In the genomic region with DNA sequence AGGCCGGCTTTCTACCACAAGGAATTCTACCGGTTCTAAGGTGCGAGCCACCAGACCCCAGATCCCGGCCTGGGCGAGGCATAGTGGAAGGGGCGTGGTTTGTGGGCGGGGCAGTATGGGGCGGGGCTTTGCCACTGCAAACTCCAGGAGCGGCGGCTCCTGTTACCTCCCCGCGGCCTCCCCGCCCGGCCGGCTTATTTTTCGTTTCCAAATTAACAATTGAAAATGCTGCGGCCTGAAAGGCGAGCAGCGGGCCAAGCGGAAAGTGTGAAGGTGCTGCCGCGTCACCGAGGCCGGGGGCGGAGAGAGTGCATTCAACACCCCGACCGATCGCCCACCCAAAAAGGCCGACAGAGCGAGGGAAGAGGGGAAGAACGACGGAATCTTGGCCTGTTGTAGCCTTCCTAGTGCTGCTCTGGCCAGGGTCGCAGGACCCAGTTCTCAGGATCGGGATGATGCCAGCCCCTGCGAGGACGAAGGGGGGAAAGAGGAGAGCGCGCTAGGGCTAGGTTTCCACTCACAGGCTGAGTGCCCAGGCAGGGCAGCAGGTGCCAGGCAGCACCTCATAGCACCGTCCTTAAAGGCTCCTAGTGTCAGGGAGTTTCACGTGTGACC, we compare ENCODE assay signal across 8 mouse cellular contexts. TPM values are rescaled to one million over a fixed set of nuclear protein-coding genes. Genes with fewer than 3 reads are reported as not detected.
DNase-seq lines count a peak whose midpoint lies in the region; ATAC-seq and TF ChIP-seq lines count a peak whose summit lies in the region.

No protein-coding gene starts in this region.

- no peaks in the 10 kb centered on the region for H3K36me3 ChIP-seq in forebrain, embryonic 15.5 days
- no peaks in the 10 kb centered on the region for H3K36me3 ChIP-seq in hindbrain, embryonic 11.5 days (ENCODE audit: control insufficient read depth, insufficient read depth, low read length)
- H3K36me3 ChIP-seq in limb, embryonic 15.5 days = no peaks in the 10 kb centered on the region
- no peaks in the 10 kb centered on the region for H3K36me3 ChIP-seq in midbrain, embryonic 15.5 days (replicated peaks)
- no peaks in the 10 kb centered on the region for H3K36me3 ChIP-seq in testis, adult 2 months (ENCODE audit: control insufficient read depth, insufficient read depth, low read length)

- peak overlapping the region; percentile 50 for H3K4me3 ChIP-seq in forebrain, embryonic 15.5 days
- H3K4me3 ChIP-seq in hindbrain, embryonic 11.5 days (ENCODE audit: low read depth, low read length) = peak overlapping the region; percentile 48
- peak overlapping the region; percentile 49 for H3K4me3 ChIP-seq in limb, embryonic 15.5 days
- H3K4me3 ChIP-seq in midbrain, embryonic 15.5 days = peak overlapping the region; percentile 48
- peak overlapping the region; percentile 53 for H3K4me3 ChIP-seq in testis, adult 2 months (ENCODE audit: control insufficient read depth, low read depth, low read length)

- H3K27ac ChIP-seq in forebrain, embryonic 15.5 days (replicated peaks) = no peak overlapping the region
- H3K27ac ChIP-seq in hindbrain, embryonic 11.5 days (ENCODE audit: low read depth, low read length) = no peak overlapping the region
- H3K27ac ChIP-seq in limb, embryonic 15.5 days = no peak overlapping the region
- no peak overlapping the region for H3K27ac ChIP-seq in midbrain, embryonic 15.5 days
- no peak overlapping the region for H3K27ac ChIP-seq in testis, adult 2 months (ENCODE audit: control insufficient read depth, insufficient read depth, low read depth, low read length)

- peak; percentile 87 for ATAC-seq in forebrain, embryonic 15.5 days (replicated peaks)
- ATAC-seq in hindbrain, embryonic 11.5 days (ENCODE audit: low FRiP score) = peak; percentile 81
- ATAC-seq in limb, embryonic 15.5 days (ENCODE audit: insufficient number of reproducible peaks, low FRiP score, low TSS enrichment, low read depth) = peak; percentile 73
- ATAC-seq in midbrain, embryonic 15.5 days (replicated peaks) = peak; percentile 62; the same call in 1 of the 2 replicates

- H3K9ac ChIP-seq in forebrain, embryonic 15.5 days (replicated peaks) = peak overlapping the region; percentile 55
- peak overlapping the region; percentile 42 for H3K9ac ChIP-seq in hindbrain, embryonic 11.5 days (ENCODE audit: low read depth, low read length)
- peak overlapping the region; percentile 39; the same call in 1 of the 2 replicates for H3K9ac ChIP-seq in limb, embryonic 15.5 days
- peak overlapping the region; percentile 40 for H3K9ac ChIP-seq in midbrain, embryonic 15.5 days

- no peak for TF ChIP-seq CTCF in testis, adult 2 months (IDR thresholded peaks at IDR 0.05; ENCODE audit: control insufficient read depth, insufficient read depth, insufficient replicate concordance, low read depth, low read length)

- under 1% methylated on average over 40 of the region's 40 CpGs for WGBS in forebrain, embryonic 15.5 days
- WGBS in hindbrain, embryonic 11.5 days = 1% methylated on average over 40 of the region's 40 CpGs
- WGBS in limb, embryonic 15.5 days = under 1% methylated on average over 40 of the region's 40 CpGs
- WGBS in midbrain, embryonic 15.5 days = under 1% methylated on average over 40 of the region's 40 CpGs

- H3K9me3 ChIP-seq in forebrain, embryonic 15.5 days = no peaks in the 10 kb centered on the region
- no peaks in the 10 kb centered on the region for H3K9me3 ChIP-seq in hindbrain, embryonic 11.5 days (ENCODE audit: control insufficient read depth, low read length)
- no peaks in the 10 kb centered on the region for H3K9me3 ChIP-seq in limb, embryonic 15.5 days
- no peaks in the 10 kb centered on the region for H3K9me3 ChIP-seq in midbrain, embryonic 15.5 days

- peaks cover 15% of the 10 kb centered on the region for H3K4me1 ChIP-seq in forebrain, embryonic 15.5 days
- H3K4me1 ChIP-seq in hindbrain, embryonic 11.5 days (replicated peaks; ENCODE audit: control insufficient read depth, insufficient read depth, low read length) = no peaks in the 10 kb centered on the region; the same call in none of the 2 replicates
- peaks cover 30% of the 10 kb centered on the region for H3K4me1 ChIP-seq in limb, embryonic 15.5 days
- H3K4me1 ChIP-seq in midbrain, embryonic 15.5 days = peaks cover 10% of the 10 kb centered on the region
- H3K4me1 ChIP-seq in testis, adult 2 months (ENCODE audit: control insufficient read depth, insufficient read depth, low read length) = peaks cover 10% of the 10 kb centered on the region

- H3K27me3 ChIP-seq in forebrain, embryonic 15.5 days = no peaks in the 10 kb centered on the region
- peaks cover 10% of the 10 kb centered on the region for H3K27me3 ChIP-seq in hindbrain, embryonic 11.5 days (ENCODE audit: control insufficient read depth, insufficient read depth, low read length)
- H3K27me3 ChIP-seq in limb, embryonic 15.5 days = peaks cover 15% of the 10 kb centered on the region
- H3K27me3 ChIP-seq in midbrain, embryonic 15.5 days (replicated peaks) = peaks cover 21% of the 10 kb centered on the region
- H3K27me3 ChIP-seq in testis, adult 2 months (ENCODE audit: control insufficient read depth, insufficient read depth, low read length) = no peaks in the 10 kb centered on the region

- H3K4me2 ChIP-seq in forebrain, embryonic 15.5 days (replicated peaks) = peak overlapping the region; percentile 94
- H3K4me2 ChIP-seq in hindbrain, embryonic 11.5 days (replicated peaks; ENCODE audit: low read depth, low read length) = peak overlapping the region; percentile 89
- peak overlapping the region; percentile 95 for H3K4me2 ChIP-seq in limb, embryonic 15.5 days
- H3K4me2 ChIP-seq in midbrain, embryonic 15.5 days = peak overlapping the region; percentile 92

- DNase-seq in frontal cortex, postnatal 36 days (ENCODE audit: low spot score in 2 of 2) = peak; percentile 28 to 33
- no peak for DNase-seq in frontal cortex, postnatal 14 days (ENCODE audit: low spot score in 2 of 2)
- peak; percentile 56 for DNase-seq in cerebellum, adult 11-12 months
- DNase-seq in hindbrain, embryonic 11.5 days (ENCODE audit: low spot score) = peak; percentile 83

- no peak for TF ChIP-seq POLR2A in testis, adult 2 months (IDR thresholded peaks at IDR 0.05; ENCODE audit: control insufficient read depth, low read depth, low read length)

RNA-seq across cellular contexts. Expression of a gene that starts 17.3 kb away (rescaled TPM):
- polyA plus RNA-seq in forebrain, embryonic 15.5 days (2015; fragmentation: Nextera tagmentation; extraction: Ambion mirVana) = 8.8 TPM in 2 replicates
- 2.4 and 3.7 TPM in 2 replicates for polyA plus RNA-seq in hindbrain, embryonic 11.5 days (2014; fragmentation: Nextera tagmentation; extraction: Ambion mirVana)
- polyA plus RNA-seq in limb, embryonic 15.5 days (2015; fragmentation: Nextera tagmentation; extraction: Ambion mirVana) = 3.9 and 4.6 TPM in 2 replicates
- 4.5 and 4.9 TPM in 2 replicates for polyA plus RNA-seq in midbrain, embryonic 15.5 days (2015; fragmentation: Nextera tagmentation; extraction: Ambion mirVana)
- polyA plus RNA-seq in testis, adult 2 months (2012; rRNA removed) = 1.6 and 2.2 TPM in 2 replicates

Comparison
In these comparisons a context has a peak if more than half of its experiments do, and no peak if none do; other contexts are left out.
1. DNase-seq: peak in frontal cortex, postnatal 36 days (2 of 2), cerebellum, adult 11-12 months (single experiment) and hindbrain, embryonic 11.5 days (single experiment); none in frontal cortex, postnatal 14 days (0 of 2).
2. Peak in every context shown above with its lines, with median percentiles within 50 percentile points of each other: ATAC-seq, H3K4me2 ChIP-seq, H3K4me3 ChIP-seq and H3K9ac ChIP-seq.